17 mouse cellular contexts compared by ENCODE assay signal in genomic region chr12:13024215-13024841, GRCm38 (mm10).
A peak's percentile ranks its signal among the peaks of the same experiment; 100 is the strongest.
DNase-seq lines count a peak whose midpoint lies in the region; ATAC-seq and TF ChIP-seq lines count a peak whose summit lies in the region.
"Had no signal": no experiment of that assay in that cellular context is flagged by ENCODE, and none has a peak within 500 bp of the region (broad histone marks: within the 10 kb centered on the region; RNA-seq: fewer than 3 reads in every experiment).

No protein-coding gene starts in this region.

- H3K9ac ChIP-seq in neural tube, embryonic 13.5 days = no peak overlapping the region
- H3K9ac ChIP-seq in midbrain, embryonic 12.5 days (replicated peaks) = no peak overlapping the region
- H3K9ac ChIP-seq in liver, postnatal 0 days (replicated peaks) = no peak overlapping the region
- H3K9ac ChIP-seq: limb, embryonic 12.5 days; liver, embryonic 15.5 days had no signal

- H3K27ac ChIP-seq in neural tube, embryonic 13.5 days (replicated peaks) = no peak overlapping the region
- no peak overlapping the region for H3K27ac ChIP-seq in midbrain, embryonic 12.5 days (replicated peaks)
- no peak overlapping the region for H3K27ac ChIP-seq in liver, postnatal 0 days (ENCODE audit: low read depth)
- H3K27ac ChIP-seq: gastrocnemius, adult 2 months; left cerebral cortex, adult 2 months; limb, embryonic 12.5 days; liver, embryonic 15.5 days had no signal

- H3K4me3 ChIP-seq in neural tube, embryonic 13.5 days = no peak overlapping the region
- H3K4me3 ChIP-seq in midbrain, embryonic 12.5 days = no peak overlapping the region
- no peak overlapping the region for H3K4me3 ChIP-seq in liver, postnatal 0 days (ENCODE audit: low read depth, low read length)
- H3K4me3 ChIP-seq: gastrocnemius, adult 2 months; left cerebral cortex, adult 2 months; limb, embryonic 12.5 days; liver, embryonic 15.5 days had no signal

- H3K4me1 ChIP-seq in neural tube, embryonic 13.5 days (replicated peaks) = peaks cover 24% of the 10 kb centered on the region
- H3K4me1 ChIP-seq in midbrain, embryonic 12.5 days = peaks cover 16% of the 10 kb centered on the region
- no peaks in the 10 kb centered on the region for H3K4me1 ChIP-seq in liver, postnatal 0 days (ENCODE audit: insufficient read depth)
- H3K4me1 ChIP-seq: liver, embryonic 15.5 days had no signal

- WGBS in neural tube, embryonic 13.5 days = 42% methylated on average over 8 of the region's 8 CpGs
- 45% methylated on average over 8 of the region's 8 CpGs for WGBS in midbrain, embryonic 12.5 days
- 64% methylated on average over 8 of the region's 8 CpGs for WGBS in liver, postnatal 0 days (ENCODE audit: insufficient replicate concordance)

- no peak for TF ChIP-seq EP300 in liver, postnatal 0 days (IDR thresholded peaks at IDR 0.05; ENCODE audit: low read depth)

- no peaks in the 10 kb centered on the region for H3K9me3 ChIP-seq in neural tube, embryonic 13.5 days
- no peaks in the 10 kb centered on the region for H3K9me3 ChIP-seq in midbrain, embryonic 12.5 days
- H3K9me3 ChIP-seq in liver, postnatal 0 days (ENCODE audit: low read length) = no peaks in the 10 kb centered on the region
- H3K9me3 ChIP-seq: limb, embryonic 12.5 days; liver, embryonic 15.5 days had no signal

- no peak overlapping the region for H3K4me2 ChIP-seq in neural tube, embryonic 13.5 days
- no peak overlapping the region for H3K4me2 ChIP-seq in midbrain, embryonic 12.5 days (replicated peaks)
- H3K4me2 ChIP-seq in liver, postnatal 0 days (ENCODE audit: low read depth, low read length) = no peak overlapping the region
- H3K4me2 ChIP-seq: limb, embryonic 12.5 days; liver, embryonic 15.5 days had no signal

- H3K27me3 ChIP-seq in neural tube, embryonic 13.5 days = no peaks in the 10 kb centered on the region; the same call in 1 of the 2 replicates
- H3K27me3 ChIP-seq in midbrain, embryonic 12.5 days = no peaks in the 10 kb centered on the region
- no peaks in the 10 kb centered on the region for H3K27me3 ChIP-seq in liver, postnatal 0 days (ENCODE audit: insufficient read depth, low read length)
- H3K27me3 ChIP-seq: CH12.LX; limb, embryonic 12.5 days; liver, embryonic 15.5 days had no signal

- no peaks in the 10 kb centered on the region for H3K36me3 ChIP-seq in neural tube, embryonic 13.5 days
- H3K36me3 ChIP-seq in midbrain, embryonic 12.5 days = no peaks in the 10 kb centered on the region
- H3K36me3 ChIP-seq in liver, postnatal 0 days (replicated peaks; ENCODE audit: insufficient read depth, low read length) = no peaks in the 10 kb centered on the region
- H3K36me3 ChIP-seq: limb, embryonic 12.5 days; liver, embryonic 15.5 days had no signal

- peak; percentile 17 to 43 for DNase-seq in adrenal gland, adult (ENCODE audit: inconsistent age in 2 of 2, low spot score in 1 of 2)
- DNase-seq in adrenal gland, adult 8-10 months = no peak
- DNase-seq in neural tube, embryonic 10.5 days (ENCODE audit: extremely low spot score, low spot score) = no peak
- no peak for DNase-seq in thymus, postnatal 4 days
- no peak for DNase-seq in liver, postnatal 0 days
- DNase-seq: gastrocnemius, adult 2 months; heart, postnatal 14 days; lung, postnatal 4 days; right cerebral cortex, postnatal 4 days had no signal

- ATAC-seq in neural tube, embryonic 13.5 days (ENCODE audit: low read depth) = peak; percentile 74; the same call in 1 of the 2 replicates
- ATAC-seq in midbrain, embryonic 12.5 days (ENCODE audit: low FRiP score, low read depth) = peak; percentile 69; the same call in 1 of the 2 replicates
- no peak for ATAC-seq in liver, postnatal 0 days
- ATAC-seq in erythroblast, adult 5-6 weeks (replicated peaks; ENCODE audit: low FRiP score, poor library complexity, severe bottlenecking) = no peak
- ATAC-seq: intestine, postnatal 0 days had no signal

- no peak for TF ChIP-seq CTCF in liver, postnatal 0 days (IDR thresholded peaks at IDR 0.05; ENCODE audit: low read depth)

Comparison
In these comparisons a context has a peak if more than half of its experiments do, and no peak if none do; other contexts are left out.
1. DNase-seq: peak in adrenal gland, adult (2 of 2); none in adrenal gland, adult 8-10 months (single experiment), neural tube, embryonic 10.5 days (single experiment), thymus, postnatal 4 days (single experiment) and liver, postnatal 0 days (single experiment).
2. ATAC-seq: peak in neural tube, embryonic 13.5 days (single experiment) and midbrain, embryonic 12.5 days (single experiment); none in liver, postnatal 0 days (single experiment) and erythroblast, adult 5-6 weeks (single experiment).